Mouse (Mus musculus): Measurements from ENCODE around the gene Olfr1045. TPM values are rescaled to one million over a fixed set of nuclear protein-coding genes. Genes with fewer than 3 reads are reported as not detected.
"Not testable (repeated sequence)": the region's sequence is repeated elsewhere in the genome, so short reads cannot be mapped to it uniquely, and the experiment has no call there.

The Olfr1045 gene
- not detected for total RNA-seq (2021)
- long read RNA-seq, experiment 1 = 0 reads
- long read RNA-seq, experiment 2 = 0 reads

GRCm38 (mm10) chr2:86202909-86203308 lies at the start of gene Olfr1045:
Gene Olfr1045 (minus strand): TSS chr2:86203009.
- Histone ChIP-seq H3K27ac (no peak within 1 kb of the TSS), H3K4me3 (no peak within 1 kb of the TSS)
- intact Hi-C loops (cut with DNase I) = no loop called here
- no peak for DNase-seq
- no peak for TF ChIP-seq CTCF (IDR thresholded peaks at IDR 0.05)

- intact Hi-C loops (cut with DNase I) = no loop called here
- TF ChIP-seq CTCF (IDR thresholded peaks at IDR 0.05) = no peak
- Histone ChIP-seq H3K4me3 (no peak within 1 kb of the TSS), H3K27ac (no peak within 1 kb of the TSS)
- no peak for DNase-seq
Measured at GRCm38 (mm10) chr2:86240189-86240588, 37.4 kb upstream of the Olfr1045 start, which contains the start of gene Olfr1048. Gene Olfr1048 (minus strand): TSS chr2:86240289.

DNA sequence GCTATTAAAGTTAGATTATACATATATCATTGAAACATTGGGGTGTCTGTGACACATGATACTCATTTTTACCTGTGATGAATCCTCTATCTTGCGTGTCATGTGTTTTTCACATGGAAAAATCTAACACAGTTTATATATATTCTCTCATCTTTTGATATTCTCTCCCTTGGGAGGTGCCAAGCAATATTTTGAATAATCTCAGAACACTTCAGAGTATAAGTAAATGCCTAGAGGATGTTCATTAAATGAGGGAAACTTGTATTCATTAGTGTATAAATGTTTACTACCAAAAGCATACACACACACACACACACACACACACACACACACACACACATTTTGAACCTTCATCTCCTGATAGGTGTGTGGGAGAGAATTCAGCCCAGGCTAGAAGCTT lies 28.5 kb upstream of the Olfr1045 start, which contains the start of gene Olfr1047:
Olfr1047 (minus strand) TSS at position 101 of the 400 bp plus-strand sequence.
- no peak for TF ChIP-seq CTCF (IDR thresholded peaks at IDR 0.05)
- Histone ChIP-seq H3K27ac (no peak within 1 kb of the TSS), H3K4me3 (no peak within 1 kb of the TSS)
- intact Hi-C loops (cut with DNase I) = no loop called here
- no peak for DNase-seq

- intact Hi-C loops (cut with DNase I) = no loop called here
- TF ChIP-seq CTCF (IDR thresholded peaks at IDR 0.05) = no peak
- Histone ChIP-seq H3K4me3 (no peak within 1 kb of the TSS), H3K27ac (no peak within 1 kb of the TSS)
- no peak for DNase-seq
Measured at GRCm38 (mm10) chr2:86219214-86219613, 16.4 kb upstream of the Olfr1045 start, which contains the start of gene Olfr1046. Gene Olfr1046 (minus strand): TSS chr2:86219314.

- no peak for TF ChIP-seq CTCF (IDR thresholded peaks at IDR 0.05)
- intact Hi-C loops (cut with DNase I) = no loop called here
Measured at GRCm38 (mm10) chr2:86195863-86196262, 6.9 kb downstream of the Olfr1045 start.

GRCm38 (mm10) chr2:86185583-86185982 lies 17.2 kb downstream of the Olfr1045 start, which contains the start of gene Olfr52:
Gene Olfr52 (minus strand): TSS chr2:86185683.
- no peak for TF ChIP-seq CTCF (IDR thresholded peaks at IDR 0.05)
- Histone ChIP-seq H3K27ac (no peak within 1 kb of the TSS), H3K4me3 (no peak within 1 kb of the TSS)
- no peak for DNase-seq
- intact Hi-C loops (cut with DNase I) = no loop called here

More at GRCm38 (mm10) chr2:86195863-86196262, 6.9 kb downstream of the Olfr1045 start:
- no peak for DNase-seq
- Histone ChIP-seq H3K4me3 (no peak overlapping the region), H3K27ac (no peak overlapping the region)

DNA sequence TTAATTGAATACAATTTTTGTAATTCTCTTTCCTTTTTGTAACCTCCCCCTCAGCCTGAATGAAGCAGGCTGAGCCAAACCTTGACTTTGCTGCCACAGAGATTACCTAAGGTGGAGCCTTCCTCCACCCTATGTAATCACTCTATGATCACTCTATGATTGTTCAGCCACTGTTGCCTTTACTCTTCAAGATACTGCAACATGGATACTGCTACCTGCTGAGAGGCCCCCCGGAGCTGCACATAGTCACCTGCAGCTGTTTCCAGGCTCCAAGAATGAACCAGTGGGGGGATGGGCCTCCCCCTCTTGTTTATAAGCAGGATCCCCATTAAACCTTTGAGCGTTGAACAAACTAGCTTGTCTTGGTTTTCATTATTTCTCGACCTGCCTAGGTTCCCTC lies 22.9 kb downstream of the Olfr1045 start:
- no peak for TF ChIP-seq CTCF (IDR thresholded peaks at IDR 0.05)
- no peak overlapping the region for H3K27ac ChIP-seq
- intact Hi-C loops (cut with DNase I) = no loop called here
- no peak overlapping the region for H3K4me3 ChIP-seq
- no peak for DNase-seq

DNA sequence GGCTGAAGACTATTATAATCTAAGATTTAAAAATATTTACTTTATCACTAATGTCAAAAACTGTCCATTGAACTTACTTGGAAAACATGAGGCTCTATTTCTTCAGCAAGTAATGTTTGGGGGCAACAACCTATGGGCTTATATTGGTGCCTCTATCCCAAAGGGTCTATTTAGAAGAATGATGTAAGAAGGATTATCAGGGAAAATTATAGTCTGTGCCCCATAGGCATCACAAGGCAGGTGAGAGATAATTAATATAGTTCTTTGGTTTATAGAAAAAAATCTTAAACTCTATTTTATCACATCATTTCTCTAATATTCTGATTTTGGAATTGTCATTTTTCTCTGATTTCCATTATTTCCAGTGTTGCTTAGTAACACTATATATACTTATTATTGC lies 25.1 kb downstream of the Olfr1045 start, which contains the start of gene Olfr1044:
Olfr1044 (minus strand) TSS at position 101 of the 400 bp plus-strand sequence.
- H3K27ac ChIP-seq = no peak within 1 kb of the TSS
- H3K4me3 ChIP-seq = no peak within 1 kb of the TSS
- intact Hi-C loops (cut with DNase I) = no loop called here
- TF ChIP-seq CTCF (IDR thresholded peaks at IDR 0.05) = no peak
- no peak for DNase-seq

DNA sequence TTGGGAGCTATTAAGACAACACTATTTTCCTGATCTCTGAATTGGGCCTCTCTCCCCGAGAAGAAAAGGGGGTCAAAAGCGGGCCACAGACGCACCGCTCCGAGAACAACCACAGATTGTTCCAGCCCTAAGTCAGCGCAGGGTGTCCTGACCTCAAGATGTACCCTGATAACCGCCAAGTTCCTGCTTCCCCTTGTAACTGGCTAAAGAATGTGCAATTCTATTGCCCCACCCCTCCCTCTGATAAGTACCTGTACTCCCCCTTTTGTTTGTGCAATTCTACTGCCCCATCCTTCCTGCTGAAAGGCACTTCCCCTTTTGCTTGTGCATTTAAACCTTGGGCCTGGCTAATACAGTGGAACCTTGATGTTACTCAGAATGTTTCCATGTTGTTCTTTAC lies 27.4 kb downstream of the Olfr1045 start:
- H3K4me3 ChIP-seq; intact Hi-C loops (cut with DNase I); DNase-seq; H3K27ac ChIP-seq: not testable (repeated sequence)

GRCm38 (mm10) chr2:86167422-86167821 lies 35.4 kb downstream of the Olfr1045 start, which contains the start of gene Olfr1043:
Gene Olfr1043 (minus strand): TSS chr2:86167522.
- DNase-seq = no peak
- TF ChIP-seq CTCF (IDR thresholded peaks at IDR 0.05) = no peak
- Histone ChIP-seq H3K27ac (no peak within 1 kb of the TSS), H3K4me3 (no peak within 1 kb of the TSS)
- intact Hi-C loops (cut with DNase I) = no loop called here

DNA sequence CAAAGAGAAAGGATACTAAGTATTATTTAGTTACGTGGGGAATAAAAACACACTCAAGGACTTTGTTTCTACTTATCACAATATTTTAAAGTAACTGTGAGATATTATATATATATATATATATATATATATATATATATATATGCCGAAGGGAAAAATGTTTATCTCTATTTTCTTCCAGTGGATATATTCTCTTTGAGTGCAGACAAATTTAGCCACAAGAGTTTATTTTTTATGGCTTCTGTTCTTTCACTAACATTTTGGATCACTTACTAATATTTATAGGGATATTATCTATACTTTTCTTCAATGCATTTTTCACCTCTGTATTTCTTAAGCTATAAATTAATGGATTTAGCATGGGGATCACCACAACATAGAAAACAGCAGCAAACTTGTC lies 41.1 kb downstream of the Olfr1045 start, which contains the start of gene Olfr1042:
Olfr1042 (minus strand) TSS at position 101 of the 400 bp plus-strand sequence.
- H3K27ac ChIP-seq = no peak within 1 kb of the TSS
- no peak for DNase-seq
- intact Hi-C loops (cut with DNase I) = no loop called here
- no peak for TF ChIP-seq CTCF (IDR thresholded peaks at IDR 0.05)
- no peak within 1 kb of the TSS for H3K4me3 ChIP-seq

GRCm38 (mm10) chr2:86146632-86147031 lies 56.2 kb downstream of the Olfr1045 start, which contains the start of gene Olfr1040:
Gene Olfr1040 (minus strand): TSS chr2:86146732.
- Histone ChIP-seq H3K27ac (no peak within 1 kb of the TSS), H3K4me3 (no peak within 1 kb of the TSS)
- intact Hi-C loops (cut with DNase I) = no loop called here
- no peak for TF ChIP-seq CTCF (IDR thresholded peaks at IDR 0.05)
- no peak for DNase-seq

Other genes with a start within 250 kb of the Olfr1045 start
- not detected for gene Olfr1029, start 229.1 kb downstream of the Olfr1045 start, total RNA-seq (2021)
- not detected for gene Olfr1030, start 223.7 kb downstream of the Olfr1045 start, total RNA-seq (2021)
- gene Olfr1031, start 212.7 kb downstream of the Olfr1045 start, total RNA-seq (2021) = not detected
- gene Olfr1032, start 197.5 kb downstream of the Olfr1045 start, total RNA-seq (2021) = not detected
- gene Olfr1033, start 182.4 kb downstream of the Olfr1045 start, total RNA-seq (2021) = under 1 TPM in 1 of 2 experiments, not detected in 1; 0.14 TPM
- not detected for gene Olfr1034, start 157.1 kb downstream of the Olfr1045 start, total RNA-seq (2021)
- gene Olfr1036, start 129.0 kb downstream of the Olfr1045 start, total RNA-seq (2021) = not detected
- gene Olfr1037, start 115.6 kb downstream of the Olfr1045 start, total RNA-seq (2021) = not detected
- gene Olfr1039, start 67.1 kb downstream of the Olfr1045 start, total RNA-seq (2021) = not detected
- gene Olfr1040, start 56.3 kb downstream of the Olfr1045 start, total RNA-seq (2021) = not detected
- gene Olfr1042, start 41.2 kb downstream of the Olfr1045 start, total RNA-seq (2021) = not detected
- not detected for gene Olfr1043, start 35.5 kb downstream of the Olfr1045 start, total RNA-seq (2021)
- not detected for gene Olfr1044, start 25.2 kb downstream of the Olfr1045 start, total RNA-seq (2021)
- gene Olfr52, start 17.3 kb downstream of the Olfr1045 start, total RNA-seq (2021) = not detected
- not detected for gene Olfr1046, start 16.3 kb upstream of the Olfr1045 start, total RNA-seq (2021)
- not detected for gene Olfr1047, start 28.4 kb upstream of the Olfr1045 start, total RNA-seq (2021)
- not detected for gene Olfr1048, start 37.3 kb upstream of the Olfr1045 start, total RNA-seq (2021)
- gene Olfr1049, start 55.3 kb upstream of the Olfr1045 start, total RNA-seq (2021) = not detected
- not detected for gene Olfr1051, start 76.1 kb upstream of the Olfr1045 start, total RNA-seq (2021)
- gene Olfr1052, start 89.4 kb upstream of the Olfr1045 start, total RNA-seq (2021) = not detected
- gene Olfr1053, start 112.3 kb upstream of the Olfr1045 start, total RNA-seq (2021) = not detected
- gene Olfr1054, start 132.4 kb upstream of the Olfr1045 start, total RNA-seq (2021) = not detected
- gene Olfr1055, start 147.3 kb upstream of the Olfr1045 start, total RNA-seq (2021) = not detected
- gene Olfr1056, start 159.5 kb upstream of the Olfr1045 start, total RNA-seq (2021) = not detected
- not detected for gene Olfr1057, start 175.4 kb upstream of the Olfr1045 start, total RNA-seq (2021)
- gene Olfr1058, start 185.6 kb upstream of the Olfr1045 start, total RNA-seq (2021) = not detected
- not detected for gene Olfr1061, start 211.0 kb upstream of the Olfr1045 start, total RNA-seq (2021)
- gene Olfr1062, start 223.7 kb upstream of the Olfr1045 start, total RNA-seq (2021) = not detected
- not detected for gene Olfr1065, start 247.6 kb upstream of the Olfr1045 start, total RNA-seq (2021)